Mouse (Mus musculus): ENCODE measurements around the gene Rwdd2a.

DNA sequence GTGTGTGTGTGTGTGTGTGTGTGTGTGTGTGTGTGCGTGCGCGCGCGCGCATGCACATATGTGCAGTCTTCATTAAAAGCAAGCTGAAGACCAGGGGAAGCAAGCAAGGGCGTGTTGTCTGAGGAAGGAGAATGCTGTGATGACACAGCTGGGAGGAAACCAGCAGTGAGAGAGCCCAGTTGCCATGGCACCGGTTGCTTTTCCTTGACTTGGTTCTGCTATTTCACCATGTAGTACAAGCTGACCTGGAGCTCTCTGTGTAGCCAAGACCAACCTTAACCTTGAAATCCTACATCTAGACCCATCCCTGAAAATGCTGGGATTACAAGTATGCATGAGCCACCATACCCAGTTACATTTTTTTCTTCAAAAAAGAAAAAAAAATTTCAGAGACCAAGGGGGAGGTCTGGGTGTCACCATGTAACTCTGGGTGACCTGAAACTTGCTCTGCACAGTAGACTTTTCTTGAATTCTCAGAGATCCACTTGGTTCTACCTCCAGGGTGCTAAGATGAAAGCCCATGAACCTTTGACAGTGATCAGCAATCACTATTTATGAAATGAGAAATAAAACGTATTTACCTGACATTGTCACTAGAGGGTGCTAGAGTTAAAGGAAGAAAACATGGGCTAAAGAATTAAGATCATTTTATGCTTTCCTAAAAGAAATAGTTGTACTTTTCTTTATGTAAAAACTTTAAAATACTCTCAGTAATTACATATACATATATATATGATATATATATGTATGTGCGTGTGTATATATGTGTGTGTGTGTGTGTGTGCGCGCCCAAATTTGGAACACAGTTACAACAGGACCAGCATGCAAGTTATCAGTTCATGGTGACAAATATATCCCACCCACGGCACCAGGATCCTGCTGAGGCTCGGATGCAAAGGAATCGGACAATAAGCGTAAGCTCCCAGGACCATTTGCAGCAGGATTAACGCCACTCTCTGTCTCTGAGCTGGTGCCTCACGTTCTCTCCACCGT, 21.2 kb downstream of the Rwdd2a start:
- TF ChIP-seq CTCF (conservative IDR thresholded peaks at IDR 0.05; ENCODE audit: insufficient read depth, insufficient read length, low read depth, low read length) (no peak), POLR2A (IDR thresholded peaks at IDR 0.05; ENCODE audit: low read depth, low read length) (no peak)
